Comparison of ENCODE assay signal across 17 mouse cellular contexts in genomic region chr5:101082611-101083010, GRCm38 (mm10).
DNase-seq lines count a peak whose midpoint lies in the region; ATAC-seq lines count a peak whose summit lies in the region.
"Had no signal": no experiment of that assay in that cellular context is flagged by ENCODE, and none has a peak within 500 bp of the region (broad histone marks: within the 10 kb centered on the region; RNA-seq: fewer than 3 reads in every experiment).

No protein-coding gene starts in this region.

- no peak overlapping the region for H3K4me3 ChIP-seq in midbrain, embryonic 13.5 days (replicated peaks)
- H3K4me3 ChIP-seq in midbrain, embryonic 10.5 days: no peak overlapping the region
- H3K4me3 ChIP-seq in forebrain, embryonic 15.5 days: peak overlapping the region; percentile 6
- no peak overlapping the region for H3K4me3 ChIP-seq in neural tube, embryonic 14.5 days (ENCODE audit: low read depth, low read length)
- H3K4me3 ChIP-seq: embryonic facial prominence, embryonic 13.5 days; gastrocnemius, adult 2 months; limb, embryonic 12.5 days had no signal

- no peaks in the 10 kb centered on the region for H3K36me3 ChIP-seq in midbrain, embryonic 13.5 days
- H3K36me3 ChIP-seq in midbrain, embryonic 10.5 days: no peaks in the 10 kb centered on the region
- no peaks in the 10 kb centered on the region for H3K36me3 ChIP-seq in forebrain, embryonic 15.5 days
- no peaks in the 10 kb centered on the region for H3K36me3 ChIP-seq in neural tube, embryonic 14.5 days (ENCODE audit: control insufficient read depth, insufficient read depth, low read length)
- H3K36me3 ChIP-seq: embryonic facial prominence, embryonic 13.5 days; limb, embryonic 12.5 days had no signal

- no peaks in the 10 kb centered on the region for H3K27me3 ChIP-seq in midbrain, embryonic 13.5 days
- H3K27me3 ChIP-seq in midbrain, embryonic 10.5 days (ENCODE audit: low read depth, poor library complexity, severe bottlenecking): no peaks in the 10 kb centered on the region
- H3K27me3 ChIP-seq in forebrain, embryonic 15.5 days: no peaks in the 10 kb centered on the region
- no peaks in the 10 kb centered on the region for H3K27me3 ChIP-seq in neural tube, embryonic 14.5 days (ENCODE audit: control insufficient read depth, insufficient read depth, low read length)
- H3K27me3 ChIP-seq: embryonic facial prominence, embryonic 13.5 days; limb, embryonic 12.5 days had no signal

- WGBS in midbrain, embryonic 13.5 days: 76% methylated on average over 20 of the region's 20 CpGs
- 85% methylated on average over 20 of the region's 20 CpGs for WGBS in midbrain, embryonic 10.5 days
- 39% methylated on average over 20 of the region's 20 CpGs for WGBS in forebrain, embryonic 15.5 days
- 39% methylated on average over 20 of the region's 20 CpGs for WGBS in neural tube, embryonic 14.5 days

- peak; percentile 78 for DNase-seq in heart, adult 11 months
- DNase-seq in heart, postnatal 4 days: no peak
- DNase-seq in midbrain, embryonic 10.5 days (ENCODE audit: low spot score): no peak
- no peak for DNase-seq in lung, postnatal 10 days
- DNase-seq: cerebellum, adult 9-11 months; gastrocnemius, adult 2 months; heart, adult 18-20 months; kidney, adult 9 months; kidney, postnatal 4 days; thymus, adult 18-20 months had no signal

- no peak overlapping the region for H3K27ac ChIP-seq in midbrain, embryonic 13.5 days
- H3K27ac ChIP-seq in midbrain, embryonic 10.5 days (replicated peaks): no peak overlapping the region
- 0 out of 2 replicates have a peak overlapping the region, but pooled peaks have one; percentile 4 for H3K27ac ChIP-seq in forebrain, embryonic 15.5 days (replicated peaks)
- H3K27ac ChIP-seq in neural tube, embryonic 14.5 days (ENCODE audit: low read depth, low read length): no peak overlapping the region
- H3K27ac ChIP-seq: embryonic facial prominence, embryonic 13.5 days; gastrocnemius, adult 2 months; limb, embryonic 12.5 days; liver, embryonic 14.5 days had no signal

- ATAC-seq in midbrain, embryonic 13.5 days: 0 out of 2 replicates have a peak, but pooled peaks have one; percentile 24
- peak; percentile 55; the same call in 1 of the 2 replicates for ATAC-seq in forebrain, embryonic 15.5 days (replicated peaks)
- ATAC-seq in neural tube, embryonic 14.5 days (ENCODE audit: low read depth): peak; percentile 83
- ATAC-seq in CD4-positive, CD25-positive, alpha-beta regulatory T cell, adult 4 months: no peak

- no peak overlapping the region for H3K9ac ChIP-seq in midbrain, embryonic 13.5 days (replicated peaks)
- H3K9ac ChIP-seq in forebrain, embryonic 15.5 days (replicated peaks): no peak overlapping the region
- no peak overlapping the region for H3K9ac ChIP-seq in neural tube, embryonic 14.5 days (replicated peaks; ENCODE audit: low read depth, low read length)
- H3K9ac ChIP-seq: embryonic facial prominence, embryonic 13.5 days; limb, embryonic 12.5 days; liver, embryonic 14.5 days had no signal

- no peaks in the 10 kb centered on the region for H3K9me3 ChIP-seq in midbrain, embryonic 13.5 days
- H3K9me3 ChIP-seq in midbrain, embryonic 10.5 days (replicated peaks): no peaks in the 10 kb centered on the region
- H3K9me3 ChIP-seq in forebrain, embryonic 15.5 days: no peaks in the 10 kb centered on the region
- H3K9me3 ChIP-seq in neural tube, embryonic 14.5 days (ENCODE audit: control insufficient read depth, low read length): no peaks in the 10 kb centered on the region
- H3K9me3 ChIP-seq: embryonic facial prominence, embryonic 13.5 days; limb, embryonic 12.5 days had no signal

- no peaks in the 10 kb centered on the region for H3K4me1 ChIP-seq in midbrain, embryonic 13.5 days (replicated peaks)
- 0 out of 2 replicates have a peak, but pooled peaks cover 3% of the 10 kb centered on the region for H3K4me1 ChIP-seq in midbrain, embryonic 10.5 days
- peaks cover 9% of the 10 kb centered on the region for H3K4me1 ChIP-seq in forebrain, embryonic 15.5 days
- H3K4me1 ChIP-seq in neural tube, embryonic 14.5 days (ENCODE audit: control insufficient read depth, insufficient read depth, low read length): peaks cover 8% of the 10 kb centered on the region; the same call in 1 of the 2 replicates
- H3K4me1 ChIP-seq: embryonic facial prominence, embryonic 13.5 days; limb, embryonic 12.5 days had no signal

- H3K4me2 ChIP-seq in midbrain, embryonic 13.5 days (replicated peaks): no peak overlapping the region
- H3K4me2 ChIP-seq in forebrain, embryonic 15.5 days (replicated peaks): peak overlapping the region; percentile 30
- peak overlapping the region; percentile 20; the same call in 1 of the 2 replicates for H3K4me2 ChIP-seq in neural tube, embryonic 14.5 days (ENCODE audit: low read depth, low read length)
- H3K4me2 ChIP-seq: embryonic facial prominence, embryonic 13.5 days; limb, embryonic 12.5 days had no signal
